Comparison of ENCODE assay signal across 10 mouse cellular contexts in genomic region chr5:26535556-26535955, GRCm38 (mm10).
DNase-seq lines count a peak whose midpoint lies in the region; ATAC-seq lines count a peak whose summit lies in the region.
"Had no signal": no experiment of that assay in that cellular context is flagged by ENCODE, and none has a peak within 500 bp of the region (broad histone marks: within the 10 kb centered on the region; RNA-seq: fewer than 3 reads in every experiment).

No protein-coding gene starts in this region.

- no peaks in the 10 kb centered on the region for H3K27me3 ChIP-seq in heart, embryonic 12.5 days (replicated peaks)
- no peaks in the 10 kb centered on the region for H3K27me3 ChIP-seq in kidney, embryonic 16.5 days (ENCODE audit: insufficient read depth, low read length)

- WGBS in heart, embryonic 12.5 days = 26% methylated on average over 6 of the region's 6 CpGs
- 36% methylated on average over 6 of the region's 6 CpGs for WGBS in kidney, embryonic 16.5 days

- no peaks in the 10 kb centered on the region for H3K9me3 ChIP-seq in heart, embryonic 12.5 days (replicated peaks)
- H3K9me3 ChIP-seq in kidney, embryonic 16.5 days (ENCODE audit: low read length) = no peaks in the 10 kb centered on the region

- no peaks in the 10 kb centered on the region for H3K4me1 ChIP-seq in heart, embryonic 12.5 days (replicated peaks)
- H3K4me1 ChIP-seq in kidney, embryonic 16.5 days (ENCODE audit: insufficient read depth, low read length) = no peaks in the 10 kb centered on the region

- no peak overlapping the region for H3K27ac ChIP-seq in heart, embryonic 12.5 days (ENCODE audit: poor library complexity, severe bottlenecking)
- no peak overlapping the region for H3K27ac ChIP-seq in kidney, embryonic 16.5 days (ENCODE audit: low read length)

- no peak overlapping the region for H3K9ac ChIP-seq in heart, embryonic 12.5 days
- no peak overlapping the region for H3K9ac ChIP-seq in kidney, embryonic 16.5 days (replicated peaks; ENCODE audit: low read length)

- H3K4me2 ChIP-seq in heart, embryonic 12.5 days = no peak overlapping the region
- no peak overlapping the region for H3K4me2 ChIP-seq in kidney, embryonic 16.5 days (replicated peaks; ENCODE audit: low read depth, low read length)

- ATAC-seq in heart, embryonic 12.5 days (ENCODE audit: insufficient number of reproducible peaks, low FRiP score) = no peak
- 0 out of 2 replicates have a peak, but pooled peaks have one; percentile 54 for ATAC-seq in kidney, embryonic 16.5 days (ENCODE audit: low FRiP score, low TSS enrichment)
- ATAC-seq in activated CD4-positive, CD25-positive, alpha-beta regulatory T cell, adult 4 months = no peak

- DNase-seq in heart, adult 11 months = peak; percentile 49
- DNase-seq in thymus, postnatal 4 days = peak; percentile 14
- DNase-seq in thymus, postnatal 10 days (ENCODE audit: low spot score in 2 of 2) = no peak
- peak; percentile 17 for DNase-seq in yolk sac, embryonic 10.5 days (ENCODE audit: low spot score)
- DNase-seq in cerebellum, adult 8-10 months = no peak
- DNase-seq: cerebellum, adult 11 months; gastrocnemius, postnatal 36 days had no signal

- H3K4me3 ChIP-seq in heart, embryonic 12.5 days = no peak overlapping the region
- no peak overlapping the region for H3K4me3 ChIP-seq in kidney, embryonic 16.5 days (ENCODE audit: low read length)

- H3K36me3 ChIP-seq in heart, embryonic 12.5 days = no peaks in the 10 kb centered on the region
- no peaks in the 10 kb centered on the region for H3K36me3 ChIP-seq in kidney, embryonic 16.5 days (ENCODE audit: insufficient read depth, low read length)

Comparison
In these comparisons a context has a peak if more than half of its experiments do, and no peak if none do; other contexts are left out.
1. DNase-seq: peak in heart, adult 11 months (single experiment), thymus, postnatal 4 days (single experiment) and yolk sac, embryonic 10.5 days (single experiment); none in thymus, postnatal 10 days (0 of 2) and cerebellum, adult 8-10 months (single experiment).